In the genomic region with DNA sequence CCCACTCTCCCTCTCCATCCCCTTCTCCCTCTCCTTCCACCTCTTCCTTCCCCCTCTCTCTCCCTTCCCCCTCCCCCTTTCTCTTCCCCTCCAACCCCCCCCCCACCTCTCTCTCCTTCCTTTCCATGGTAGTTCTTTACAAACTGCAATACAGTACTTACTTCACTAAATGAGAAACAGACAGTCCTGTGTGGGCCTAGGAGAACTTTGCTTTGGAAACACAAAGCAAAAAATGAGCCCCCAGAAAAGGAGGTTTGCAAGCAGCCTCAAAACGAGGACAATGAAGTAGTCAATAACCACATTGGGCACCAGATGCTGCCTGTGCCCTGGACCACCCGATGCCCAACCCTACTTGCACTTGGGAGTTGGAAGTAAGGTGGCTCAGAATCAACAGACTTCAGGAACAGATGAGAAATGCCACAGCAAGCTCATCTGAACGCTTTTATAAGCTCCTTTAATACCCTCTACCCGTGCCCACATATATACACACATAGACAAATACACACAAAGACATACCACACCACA, we compare ENCODE assay signal across 11 mouse cellular contexts.
A peak's percentile ranks its signal among the peaks of the same experiment; 100 is the strongest.
DNase-seq lines count a peak whose midpoint lies in the region; ATAC-seq and TF ChIP-seq lines count a peak whose summit lies in the region.
"Had no signal": no experiment of that assay in that cellular context is flagged by ENCODE, and none has a peak within 500 bp of the region (broad histone marks: within the 10 kb centered on the region; RNA-seq: fewer than 3 reads in every experiment).

No protein-coding gene starts in this region.

- H3K9me3 ChIP-seq in stomach, embryonic 14.5 days (ENCODE audit: control insufficient read depth, low read depth, low read length), result peaks cover 6% of the 10 kb centered on the region; the same call in 1 of the 2 replicates
- H3K9me3 ChIP-seq in stomach, postnatal 0 days (ENCODE audit: control insufficient read depth, low read length), result no peaks in the 10 kb centered on the region
- 0 out of 2 replicates have a peak, but pooled peaks cover 14% of the 10 kb centered on the region for H3K9me3 ChIP-seq in hindbrain, embryonic 13.5 days
- H3K9me3 ChIP-seq in midbrain, embryonic 14.5 days (ENCODE audit: control insufficient read depth, low read length), result peaks cover 10% of the 10 kb centered on the region; the same call in 1 of the 2 replicates

- no peaks in the 10 kb centered on the region for H3K36me3 ChIP-seq in stomach, embryonic 14.5 days (ENCODE audit: control insufficient read depth, insufficient read depth, low read length)
- H3K36me3 ChIP-seq in stomach, postnatal 0 days (ENCODE audit: control insufficient read depth, insufficient read depth, low read length), result no peaks in the 10 kb centered on the region
- H3K36me3 ChIP-seq in hindbrain, embryonic 13.5 days, result 0 out of 2 replicates have a peak, but pooled peaks cover 2% of the 10 kb centered on the region
- H3K36me3 ChIP-seq in midbrain, embryonic 14.5 days (ENCODE audit: control insufficient read depth, insufficient read depth, low read length), result no peaks in the 10 kb centered on the region

- no peak for DNase-seq in stomach, postnatal 0 days (ENCODE audit: low spot score)
- no peak for DNase-seq in midbrain, embryonic 14.5 days
- no peak for DNase-seq in lung, postnatal 36 days
- no peak for DNase-seq in gastrocnemius, postnatal 25 days
- no peak for DNase-seq in urinary bladder, postnatal 4 days (ENCODE audit: low spot score in 2 of 2)
- DNase-seq: cerebellum, adult 8-10 months; lung, adult 2 months; right cerebral cortex, postnatal 25 days; thymus, postnatal 25 days had no signal

- no peak overlapping the region for H3K4me3 ChIP-seq in stomach, embryonic 14.5 days (ENCODE audit: low read depth, low read length)
- no peak overlapping the region for H3K4me3 ChIP-seq in stomach, postnatal 0 days (ENCODE audit: low read depth, low read length)
- no peak overlapping the region for H3K4me3 ChIP-seq in hindbrain, embryonic 13.5 days
- H3K4me3 ChIP-seq in midbrain, embryonic 14.5 days (replicated peaks; ENCODE audit: low read depth, low read length), result no peak overlapping the region

- H3K27ac ChIP-seq in stomach, embryonic 14.5 days (ENCODE audit: low read length), result 0 out of 2 replicates have a peak overlapping the region, but pooled peaks have one; percentile 10
- H3K27ac ChIP-seq in stomach, postnatal 0 days (replicated peaks), result no peak overlapping the region
- H3K27ac ChIP-seq in hindbrain, embryonic 13.5 days, result peak overlapping the region; percentile 82
- peak overlapping the region; percentile 84; the same call in 1 of the 2 replicates for H3K27ac ChIP-seq in midbrain, embryonic 14.5 days (replicated peaks; ENCODE audit: low read depth, low read length)

- no peaks in the 10 kb centered on the region for H3K27me3 ChIP-seq in stomach, embryonic 14.5 days (ENCODE audit: control insufficient read depth, insufficient read depth, low read length)
- no peaks in the 10 kb centered on the region for H3K27me3 ChIP-seq in stomach, postnatal 0 days (ENCODE audit: control insufficient read depth, insufficient read depth, low read length)
- no peaks in the 10 kb centered on the region for H3K27me3 ChIP-seq in hindbrain, embryonic 13.5 days
- no peaks in the 10 kb centered on the region for H3K27me3 ChIP-seq in midbrain, embryonic 14.5 days (ENCODE audit: control insufficient read depth, insufficient read depth, low read length)

- H3K4me2 ChIP-seq in stomach, embryonic 14.5 days (replicated peaks; ENCODE audit: low read depth, low read length), result no peak overlapping the region
- H3K4me2 ChIP-seq in stomach, postnatal 0 days (replicated peaks; ENCODE audit: low read depth), result no peak overlapping the region
- H3K4me2 ChIP-seq in hindbrain, embryonic 13.5 days, result no peak overlapping the region
- H3K4me2 ChIP-seq in midbrain, embryonic 14.5 days (ENCODE audit: low read length), result no peak overlapping the region

- H3K4me1 ChIP-seq in stomach, embryonic 14.5 days (ENCODE audit: control insufficient read depth, insufficient read depth, low read length), result peaks cover 13% of the 10 kb centered on the region
- H3K4me1 ChIP-seq in stomach, postnatal 0 days (replicated peaks; ENCODE audit: control insufficient read depth, insufficient read depth), result peaks cover 3% of the 10 kb centered on the region; the same call in 1 of the 2 replicates
- H3K4me1 ChIP-seq in hindbrain, embryonic 13.5 days (replicated peaks), result peaks cover 15% of the 10 kb centered on the region
- H3K4me1 ChIP-seq in midbrain, embryonic 14.5 days (ENCODE audit: control insufficient read depth, insufficient read depth, low read length), result peaks cover 10% of the 10 kb centered on the region

- 69% methylated on average over 4 of the region's 4 CpGs for WGBS in stomach, embryonic 14.5 days
- WGBS in stomach, postnatal 0 days, result 50% methylated on average over 4 of the region's 4 CpGs
- 53% methylated on average over 4 of the region's 4 CpGs for WGBS in hindbrain, embryonic 13.5 days
- WGBS in midbrain, embryonic 14.5 days, result 60% methylated on average over 4 of the region's 4 CpGs

- ATAC-seq in stomach, embryonic 14.5 days (ENCODE audit: insufficient number of reproducible peaks, insufficient read depth, low FRiP score, low read depth), result no peak
- ATAC-seq in stomach, postnatal 0 days (ENCODE audit: low FRiP score, low TSS enrichment), result no peak
- no peak for ATAC-seq in hindbrain, embryonic 13.5 days (ENCODE audit: low FRiP score)
- no peak for ATAC-seq in midbrain, embryonic 14.5 days (ENCODE audit: low FRiP score, low TSS enrichment)

- TF ChIP-seq CTCF in stomach, postnatal 0 days (IDR thresholded peaks at IDR 0.05; ENCODE audit: low read depth), result no peak

- H3K9ac ChIP-seq in stomach, embryonic 14.5 days (replicated peaks; ENCODE audit: low read depth, low read length), result no peak overlapping the region
- H3K9ac ChIP-seq in stomach, postnatal 0 days (ENCODE audit: low read length), result no peak overlapping the region
- no peak overlapping the region for H3K9ac ChIP-seq in hindbrain, embryonic 13.5 days
- H3K9ac ChIP-seq in midbrain, embryonic 14.5 days (replicated peaks; ENCODE audit: low read length), result no peak overlapping the region

- TF ChIP-seq EP300 in stomach, postnatal 0 days (optimal IDR thresholded peaks at IDR 0.05), result no peak
